Mouse (Mus musculus): Measurements from ENCODE around the gene Bmp6. TPM values are rescaled to one million over a fixed set of nuclear protein-coding genes. Genes with fewer than 3 reads are reported as not detected.

Bmp6 gene
- polyA plus RNA-seq, 1 experiment, result 3.3 TPM

DNA sequence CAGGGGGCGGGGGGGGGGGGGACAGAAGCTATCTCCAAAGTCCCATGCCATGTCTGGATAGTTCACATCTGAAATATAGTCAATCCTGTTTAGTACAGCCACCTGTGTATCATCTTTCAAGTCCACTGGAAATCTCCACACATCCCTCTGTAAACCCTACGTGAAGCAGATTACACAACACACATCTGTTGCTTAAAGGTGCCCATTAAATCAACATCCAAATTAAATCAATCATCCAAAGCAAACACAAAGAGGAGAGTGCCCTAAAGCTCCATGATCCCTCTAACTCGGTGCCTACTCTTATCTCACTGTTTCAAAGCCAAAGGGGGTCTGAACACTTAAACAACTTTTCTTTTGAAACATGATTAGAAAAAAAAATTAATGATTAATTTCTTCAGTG, 151.8 kb downstream of the Bmp6 start:
- WGBS, result 73% methylated on average over 3 of the region's 3 CpGs
- TF ChIP-seq CTCF (IDR thresholded peaks at IDR 0.05; ENCODE audit: control insufficient read depth, insufficient read depth, low read length) (no peak), POLR2A (IDR thresholded peaks at IDR 0.05; ENCODE audit: borderline replicate concordance, control insufficient read depth, low read depth, low read length) (no peak)
- Histone ChIP-seq H3K4me1 (ENCODE audit: control insufficient read depth, insufficient read depth, low read length) (no peaks in the 10 kb centered on the region), H3K4me3 (replicated peaks; ENCODE audit: control insufficient read depth, low read depth, low read length) (no peak overlapping the region), H3K27ac (ENCODE audit: control insufficient read depth, insufficient read depth, low read depth, low read length, poor library complexity) (no peak overlapping the region)

DNA sequence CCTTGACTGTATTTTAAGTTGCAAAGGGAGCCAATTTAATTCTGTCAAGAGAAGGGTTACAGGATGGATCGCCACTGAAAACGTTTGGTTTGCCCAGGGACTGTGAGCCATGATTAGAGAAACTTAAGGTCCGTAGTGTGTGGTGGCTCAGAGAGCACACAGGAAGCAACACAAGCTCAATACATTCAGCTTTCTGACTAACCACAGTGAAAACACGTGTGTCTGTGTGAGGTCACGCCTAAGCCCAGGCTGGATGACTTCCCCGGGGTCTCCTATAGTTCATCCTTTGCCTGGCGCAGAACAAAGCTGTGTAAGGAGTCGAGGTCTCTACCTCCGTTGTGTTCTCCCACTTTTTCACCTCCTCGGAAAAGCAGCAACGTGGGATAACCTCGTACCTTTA, 156.4 kb downstream of the Bmp6 start:
- Histone ChIP-seq H3K27ac (ENCODE audit: control insufficient read depth, insufficient read depth, low read depth, low read length, poor library complexity) (no peak overlapping the region), H3K4me1 (ENCODE audit: control insufficient read depth, insufficient read depth, low read length) (peaks cover 2% of the 10 kb centered on the region), H3K4me3 (replicated peaks; ENCODE audit: control insufficient read depth, low read depth, low read length) (no peak overlapping the region)
- 81% methylated on average over 12 of the region's 12 CpGs for WGBS
- TF ChIP-seq POLR2A (IDR thresholded peaks at IDR 0.05; ENCODE audit: borderline replicate concordance, control insufficient read depth, low read depth, low read length), result no peak
- TF ChIP-seq CTCF (IDR thresholded peaks at IDR 0.05; ENCODE audit: control insufficient read depth, insufficient read depth, low read length), result no peak

DNA sequence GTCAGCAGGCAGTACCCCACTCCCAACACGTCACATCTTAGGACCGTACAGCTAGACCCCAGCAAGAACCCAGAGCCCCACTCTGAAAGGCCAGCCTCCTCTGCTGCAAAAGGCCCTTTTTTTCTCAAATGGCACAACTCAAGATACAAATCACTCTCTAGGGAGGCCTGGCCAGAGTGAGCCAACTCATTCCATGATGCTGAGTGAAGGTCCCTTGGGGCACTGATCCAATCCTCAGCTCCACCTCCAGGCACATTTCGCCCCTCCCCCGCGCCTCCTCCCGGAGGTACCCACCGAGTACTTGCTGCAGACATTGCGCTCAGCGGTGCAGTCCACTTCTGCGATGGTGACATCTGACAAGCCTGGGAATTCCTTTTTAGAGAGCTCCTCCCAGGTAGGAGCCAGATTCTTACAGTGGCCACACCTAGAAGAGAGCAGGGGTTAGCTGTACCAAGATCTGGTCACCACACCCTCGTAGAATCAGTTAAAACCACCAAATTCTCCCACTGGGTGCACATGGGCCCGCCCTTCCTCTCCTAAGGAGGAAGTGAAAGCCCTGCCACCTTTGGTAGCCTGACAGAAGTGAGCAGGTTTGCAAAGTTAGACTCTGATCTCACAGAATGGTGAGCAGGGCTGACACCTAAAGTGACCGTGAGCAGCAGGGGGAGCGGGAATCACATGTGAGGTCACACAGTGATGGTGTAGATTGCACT, 158.4 kb downstream of the Bmp6 start:
- Histone ChIP-seq H3K4me3 (replicated peaks; ENCODE audit: control insufficient read depth, low read depth, low read length) (peak overlapping the region; percentile 64), H3K4me1 (ENCODE audit: control insufficient read depth, insufficient read depth, low read length) (peaks cover 2% of the 10 kb centered on the region), H3K27ac (ENCODE audit: control insufficient read depth, insufficient read depth, low read depth, low read length, poor library complexity) (peak overlapping the region; percentile 83)
- 64% methylated on average over 14 of the region's 14 CpGs for WGBS
- TF ChIP-seq POLR2A (IDR thresholded peaks at IDR 0.05; ENCODE audit: borderline replicate concordance, control insufficient read depth, low read depth, low read length), result peak; percentile 11; the same call in 1 of the 2 replicates
- TF ChIP-seq CTCF (IDR thresholded peaks at IDR 0.05; ENCODE audit: control insufficient read depth, insufficient read depth, low read length), result no peak

DNA sequence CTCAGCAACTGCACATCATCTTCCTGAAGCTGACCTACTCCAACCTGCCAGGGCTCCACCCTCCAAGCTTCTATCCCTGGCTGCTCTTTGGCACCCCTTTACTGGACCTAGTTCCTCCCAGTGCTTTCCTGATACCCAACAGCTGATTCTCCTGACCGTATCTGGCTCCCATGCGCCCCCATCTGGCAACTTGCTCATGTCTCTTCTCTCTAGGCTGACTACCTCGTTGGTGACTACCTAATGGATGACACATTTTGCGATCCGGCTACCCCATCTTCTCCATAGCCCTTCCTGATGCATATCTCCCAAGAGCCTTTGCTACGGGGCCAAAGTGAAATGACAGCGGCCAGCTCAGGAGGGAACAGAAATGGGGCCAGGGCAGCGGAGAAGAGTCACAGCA, 161.4 kb downstream of the Bmp6 start:
- no peak overlapping the region for H3K4me3 ChIP-seq (replicated peaks; ENCODE audit: control insufficient read depth, low read depth, low read length)
- 84% methylated on average over 8 of the region's 8 CpGs for WGBS
- no peak overlapping the region for H3K27ac ChIP-seq (ENCODE audit: control insufficient read depth, insufficient read depth, low read depth, low read length, poor library complexity)
- H3K4me1 ChIP-seq (ENCODE audit: control insufficient read depth, insufficient read depth, low read length), result peaks cover 2% of the 10 kb centered on the region
- TF ChIP-seq CTCF (IDR thresholded peaks at IDR 0.05; ENCODE audit: control insufficient read depth, insufficient read depth, low read length) (peak; percentile 51), POLR2A (IDR thresholded peaks at IDR 0.05; ENCODE audit: borderline replicate concordance, control insufficient read depth, low read depth, low read length) (no peak)

DNA sequence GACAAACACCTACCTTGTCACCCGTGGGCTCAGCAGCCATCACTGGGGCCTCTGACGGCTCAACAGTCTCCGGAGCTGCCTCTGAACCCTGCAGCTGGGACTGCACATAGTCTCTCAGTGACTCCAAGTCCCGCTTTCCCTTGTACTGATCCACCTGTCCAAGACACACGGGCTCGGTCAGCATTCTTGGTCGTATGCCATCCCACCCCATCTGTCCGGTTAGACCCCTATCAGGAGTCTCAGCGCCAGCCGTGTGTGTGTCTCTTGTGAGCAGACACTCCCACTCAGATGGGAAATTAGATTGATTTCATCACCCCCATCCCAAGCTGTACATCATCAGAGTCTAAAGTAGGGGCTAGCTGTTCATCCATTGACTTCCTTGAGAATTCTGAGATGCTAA, 162.0 kb downstream of the Bmp6 start:
- 92% methylated on average over 10 of the region's 10 CpGs for WGBS
- TF ChIP-seq CTCF (IDR thresholded peaks at IDR 0.05; ENCODE audit: control insufficient read depth, insufficient read depth, low read length) (no peak), POLR2A (IDR thresholded peaks at IDR 0.05; ENCODE audit: borderline replicate concordance, control insufficient read depth, low read depth, low read length) (no peak)
- H3K4me3 ChIP-seq (replicated peaks; ENCODE audit: control insufficient read depth, low read depth, low read length), result no peak overlapping the region
- no peak overlapping the region for H3K27ac ChIP-seq (ENCODE audit: control insufficient read depth, insufficient read depth, low read depth, low read length, poor library complexity)
- H3K4me1 ChIP-seq (ENCODE audit: control insufficient read depth, insufficient read depth, low read length), result peaks cover 2% of the 10 kb centered on the region

DNA sequence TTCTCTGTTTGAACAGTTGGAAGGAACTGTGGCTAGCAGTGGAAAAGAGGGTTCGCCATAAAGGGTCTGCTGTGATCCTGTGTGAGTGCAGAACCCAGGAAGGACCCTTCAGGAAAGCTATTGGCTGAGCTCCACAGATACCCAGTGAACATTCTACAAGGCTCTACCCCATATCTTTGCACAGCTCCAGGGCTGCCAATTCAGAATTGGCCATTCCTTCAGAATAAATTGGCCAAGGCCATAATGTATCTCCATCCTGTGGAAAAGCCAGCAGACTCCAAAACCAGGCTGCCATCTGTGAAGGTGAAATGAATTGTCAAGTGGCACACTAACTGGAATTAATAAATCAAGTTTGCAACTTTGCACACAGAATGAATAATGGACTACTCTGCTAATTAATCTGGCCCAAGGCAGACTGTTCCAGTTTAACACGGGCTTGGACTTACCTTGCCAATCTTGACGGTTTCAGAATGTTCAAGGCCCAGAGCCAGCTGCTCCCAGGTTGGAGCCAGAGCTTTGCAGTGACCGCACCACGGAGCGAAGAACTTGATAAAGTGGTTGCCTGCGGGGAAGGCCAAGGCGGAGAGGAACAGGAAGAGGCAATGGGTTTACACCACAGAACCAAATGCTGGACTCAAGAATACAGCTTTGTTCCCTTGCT, 164.9 kb downstream of the Bmp6 start:
- TF ChIP-seq CTCF (IDR thresholded peaks at IDR 0.05; ENCODE audit: control insufficient read depth, insufficient read depth, low read length) (no peak), POLR2A (IDR thresholded peaks at IDR 0.05; ENCODE audit: borderline replicate concordance, control insufficient read depth, low read depth, low read length) (no peak)
- H3K27ac ChIP-seq (ENCODE audit: control insufficient read depth, insufficient read depth, low read depth, low read length, poor library complexity), result no peak overlapping the region
- WGBS, result 90% methylated on average over 8 of the region's 8 CpGs
- no peak overlapping the region for H3K4me3 ChIP-seq (replicated peaks; ENCODE audit: control insufficient read depth, low read depth, low read length)
- no peaks in the 10 kb centered on the region; the same call in 1 of the 2 replicates for H3K4me1 ChIP-seq (ENCODE audit: control insufficient read depth, insufficient read depth, low read length)

DNA sequence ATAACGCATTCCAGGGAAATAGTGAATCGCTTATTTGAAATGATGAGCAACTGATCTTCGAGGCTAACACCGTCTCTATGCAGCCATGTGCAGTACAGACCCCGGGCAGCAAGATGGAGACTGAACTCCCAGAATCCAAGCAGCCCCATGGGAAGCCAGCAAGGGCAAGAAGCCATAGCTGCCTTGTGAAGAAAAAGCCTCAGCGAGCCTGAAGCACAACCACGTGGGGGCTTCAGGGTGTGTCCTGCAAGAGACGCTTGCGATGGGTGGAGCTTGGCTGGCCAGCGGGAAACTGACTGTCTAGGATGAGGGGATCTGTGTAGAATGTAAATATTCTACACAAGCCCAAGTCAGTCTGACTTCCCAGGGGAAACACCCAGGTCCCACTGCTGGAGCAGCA, 167.1 kb downstream of the Bmp6 start:
- TF ChIP-seq POLR2A (IDR thresholded peaks at IDR 0.05; ENCODE audit: borderline replicate concordance, control insufficient read depth, low read depth, low read length) (no peak), CTCF (IDR thresholded peaks at IDR 0.05; ENCODE audit: control insufficient read depth, insufficient read depth, low read length) (no peak)
- 87% methylated on average over 10 of the region's 10 CpGs for WGBS
- Histone ChIP-seq H3K4me3 (replicated peaks; ENCODE audit: control insufficient read depth, low read depth, low read length) (no peak overlapping the region), H3K4me1 (ENCODE audit: control insufficient read depth, insufficient read depth, low read length) (no peaks in the 10 kb centered on the region; the same call in 1 of the 2 replicates), H3K27ac (ENCODE audit: control insufficient read depth, insufficient read depth, low read depth, low read length, poor library complexity) (no peak overlapping the region)

DNA sequence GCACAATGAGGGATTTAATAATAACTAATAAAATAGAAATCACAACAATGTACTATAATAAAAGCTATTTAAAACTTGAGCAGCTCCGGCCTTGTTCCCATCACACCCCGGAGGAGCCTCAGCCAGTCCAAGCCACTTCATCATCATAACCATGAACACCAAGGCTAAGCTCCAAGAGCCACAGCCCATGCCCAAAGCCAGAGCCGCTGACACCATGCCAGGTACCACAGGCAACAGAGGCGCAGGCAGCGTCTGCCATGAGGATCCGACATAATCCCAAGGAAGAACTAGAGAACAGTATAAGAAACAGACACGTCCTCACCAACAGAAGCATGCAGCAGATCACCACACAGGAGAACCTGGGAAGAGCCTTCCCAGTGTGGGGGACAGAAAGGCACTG, 169.0 kb downstream of the Bmp6 start:
- Histone ChIP-seq H3K27ac (ENCODE audit: control insufficient read depth, insufficient read depth, low read depth, low read length, poor library complexity) (no peak overlapping the region), H3K4me1 (ENCODE audit: control insufficient read depth, insufficient read depth, low read length) (no peaks in the 10 kb centered on the region; the same call in 1 of the 2 replicates), H3K4me3 (replicated peaks; ENCODE audit: control insufficient read depth, low read depth, low read length) (no peak overlapping the region)
- WGBS, result 89% methylated on average over 7 of the region's 7 CpGs
- TF ChIP-seq CTCF (IDR thresholded peaks at IDR 0.05; ENCODE audit: control insufficient read depth, insufficient read depth, low read length), result no peak
- no peak for TF ChIP-seq POLR2A (IDR thresholded peaks at IDR 0.05; ENCODE audit: borderline replicate concordance, control insufficient read depth, low read depth, low read length)
